Mouse (Mus musculus) MEL (cell line): ENCODE measurements at regions not wholly inside any gene's neighbourhood (a gene's known extent, or its start where the extent isn't known, plus 50 kb on each side); places are given as distances from the start of the nearest gene placed in this dataset.

Experiments
- CHD2 ChIP-seq: IDR thresholded peaks from 2 replicates; pipeline ENCODE4 v1.6.1; 2011; ENCODE audit warnings: low read length, improper control_type of control experiment
- CTCF ChIP-seq, 3 experiments: IDR thresholded peaks in 2 of 3; conservative IDR thresholded peaks in 1 of 3; 2 replicates each; pipeline ENCODE4 v1.5.1; 2011 to 2012; ENCODE audit warnings: low read length in 3 of 3, low read depth in 2 of 3, mild to moderate bottlenecking in 2 of 3, improper control_type of control experiment in 1 of 3, inconsistent platforms in 1 of 3, mixed read lengths in 1 of 3, moderate library complexity in 1 of 3; ENCODE audit not compliant: control insufficient read depth in 1 of 3, insufficient read depth in 1 of 3, poor library complexity in 1 of 3, severe bottlenecking in 1 of 3
- ELF1 ChIP-seq: IDR thresholded peaks from 2 replicates; pipeline ENCODE4 v1.6.1; 2014; ENCODE audit warnings: low read depth, mild to moderate bottlenecking, inconsistent platforms, low read length, improper control_type of control experiment, moderate library complexity
- EP300 ChIP-seq, 2 experiments: IDR thresholded peaks; 2 replicates each; pipeline ENCODE4 v1.6.1; 2011; ENCODE audit warnings: improper control_type of control experiment in 2 of 2, low read length in 2 of 2, low read depth in 1 of 2, mild to moderate bottlenecking in 1 of 2
- ETS1 ChIP-seq: IDR thresholded peaks from 2 replicates; pipeline ENCODE4 v1.6.1; 2012; ENCODE audit warnings: low read depth, mild to moderate bottlenecking, inconsistent platforms, low read length, improper control_type of control experiment, moderate library complexity
- MAX ChIP-seq: IDR thresholded peaks from 2 replicates; pipeline ENCODE4 v1.6.1; 2011; ENCODE audit warnings: low read length, improper control_type of control experiment
- MAZ ChIP-seq: IDR thresholded peaks from 2 replicates; pipeline ENCODE4 v1.6.1; 2012; ENCODE audit warnings: low read depth, mild to moderate bottlenecking, inconsistent platforms, low read length, improper control_type of control experiment
- MEF2A ChIP-seq: IDR thresholded peaks from 2 replicates; pipeline ENCODE4 v1.6.1; 2014; ENCODE audit warnings: low read depth, mild to moderate bottlenecking, inconsistent platforms, low read length, improper control_type of control experiment; ENCODE audit not compliant: poor library complexity, insufficient replicate concordance, severe bottlenecking; ENCODE audit errors: extremely low read depth
- ZKSCAN1 ChIP-seq: IDR thresholded peaks from 2 replicates; pipeline ENCODE4 v1.6.1; 2012; ENCODE audit warnings: low read depth, mild to moderate bottlenecking, inconsistent platforms, low read length, improper control_type of control experiment, moderate library complexity

GRCm38 (mm10) chr3:9896303-9896702 is 191.6 kb upstream of the Gm9833 start:
- TF ChIP-seq ZKSCAN1 (no peak), CHD2 (no peak), ELF1 (no peak), MAX (no peak), CTCF (IDR thresholded peaks at IDR 0.05 in 2 of 3, conservative IDR thresholded peaks at IDR 0.05 in 1 of 3; ENCODE audit: control insufficient read depth in 1 of 3, insufficient read depth in 1 of 3, low read depth in 2 of 3, low read length in 3 of 3, poor library complexity in 1 of 3, severe bottlenecking in 1 of 3) (no peak), MAZ (no peak), EP300 (IDR thresholded peaks at IDR 0.05; ENCODE audit: low read depth in 1 of 2, low read length in 2 of 2) (no peak), MEF2A (no peak), ETS1 (no peak)
